Mouse (Mus musculus): Measurements from ENCODE around the gene Sigmar1.
A peak's percentile ranks its signal among the peaks of the same experiment; 100 is the strongest.

Gene Sigmar1

DNA sequence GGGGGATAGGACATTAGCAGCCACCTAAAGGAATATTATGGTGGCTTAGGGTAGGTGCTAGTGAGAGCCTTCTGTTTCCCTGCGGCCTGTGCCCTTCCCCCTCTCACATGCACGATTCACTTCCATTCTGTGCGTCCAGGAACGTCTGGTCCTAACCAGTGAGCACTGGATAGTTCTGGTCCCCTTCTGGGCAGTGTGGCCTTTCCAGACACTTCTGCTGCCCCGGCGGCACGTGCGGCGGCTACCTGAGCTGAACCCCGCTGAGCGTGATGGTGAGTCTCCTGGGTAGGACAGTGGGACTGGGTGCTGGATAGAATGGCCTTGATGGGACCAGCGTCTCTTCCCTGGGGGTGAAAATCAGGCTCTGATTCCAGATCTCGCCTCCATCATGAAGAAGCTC lies 1.4 kb upstream of the Sigmar1 start:
- DNase-seq (ENCODE audit: low read depth, low spot score), result no peak

- DNase-seq (ENCODE audit: low read depth, low spot score), result no peak
Measured at GRCm38 (mm10) chr4:41756440-41756839, 483 bp upstream of the Sigmar1 start.

- no peak for DNase-seq (ENCODE audit: low read depth, low spot score)
Measured at GRCm38 (mm10) chr4:41754797-41755337, 1.1 kb downstream of the Sigmar1 start, which contains the start of gene Galt. Galt (plus strand) TSS chr4:41755228.

DNA sequence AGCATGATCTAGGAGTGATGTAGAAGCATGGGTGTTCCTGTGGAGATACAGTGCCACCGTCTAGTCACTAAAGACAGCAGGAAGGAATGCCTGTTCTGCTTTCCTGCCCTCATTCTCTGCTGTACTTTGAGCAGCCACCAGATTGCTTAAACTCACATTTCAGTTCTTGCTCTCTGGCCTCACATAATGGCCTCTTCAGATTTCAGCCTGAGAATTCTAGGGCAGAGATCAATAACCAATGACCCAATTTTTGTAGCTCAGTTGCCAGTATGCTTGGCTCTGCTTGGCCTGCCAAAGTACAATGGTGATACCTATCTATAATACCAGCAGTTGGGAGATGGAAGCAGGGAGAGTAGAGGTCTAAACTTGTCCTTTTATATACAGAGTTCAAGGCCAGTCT lies 10.9 kb downstream of the Sigmar1 start:
- DNase-seq (ENCODE audit: low read depth, low spot score), result no peak

DNA sequence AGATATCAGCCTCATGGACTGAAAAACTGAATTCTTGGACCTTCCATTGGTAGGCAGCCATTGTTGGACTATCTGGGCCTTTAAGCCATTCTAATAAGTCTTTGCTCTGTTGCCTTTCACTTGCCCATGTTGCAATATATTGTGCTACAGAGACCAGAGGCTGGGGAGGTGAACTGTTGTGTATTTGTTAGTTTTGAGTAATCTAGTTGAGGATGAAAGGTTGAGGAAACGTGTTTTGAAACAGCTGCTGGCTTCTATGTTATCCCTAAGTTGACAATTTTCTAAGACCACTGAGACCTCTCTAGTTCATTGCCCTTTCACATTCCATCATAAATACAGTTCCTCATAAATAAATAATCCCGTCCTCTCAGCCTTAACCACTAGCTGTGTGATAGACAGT lies 11.8 kb downstream of the Sigmar1 start:
- DNase-seq (ENCODE audit: low read depth, low spot score), result no peak

DNA sequence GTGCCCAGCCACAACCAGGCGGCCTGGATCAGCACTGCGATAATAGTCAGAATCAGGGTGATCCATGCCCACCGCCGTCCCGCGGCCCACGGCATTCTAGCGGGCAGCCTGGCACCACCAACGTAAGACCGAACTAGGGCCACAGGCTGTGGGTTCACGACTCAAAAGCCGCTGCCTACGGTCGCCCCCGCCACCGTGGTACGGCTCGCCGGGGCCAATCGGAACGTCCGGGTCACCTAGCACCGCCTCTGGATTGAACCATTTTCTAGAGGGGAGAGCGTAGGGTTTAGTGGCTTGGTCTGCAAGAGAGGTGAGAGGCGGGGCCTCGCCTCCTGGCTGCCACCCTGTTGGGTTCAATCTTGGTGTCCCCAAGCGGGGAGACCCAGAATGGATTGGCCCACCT lies 14.8 kb downstream of the Sigmar1 start:
- DNase-seq (ENCODE audit: low read depth, low spot score), result peak; percentile 92

- DNase-seq (ENCODE audit: low read depth, low spot score), result no peak
Measured at GRCm38 (mm10) chr4:41740380-41741157, 15.4 kb downstream of the Sigmar1 start.

- DNase-seq (ENCODE audit: low read depth, low spot score), result no peak
Measured at GRCm38 (mm10) chr4:41739260-41739659, 16.7 kb downstream of the Sigmar1 start.

DNA sequence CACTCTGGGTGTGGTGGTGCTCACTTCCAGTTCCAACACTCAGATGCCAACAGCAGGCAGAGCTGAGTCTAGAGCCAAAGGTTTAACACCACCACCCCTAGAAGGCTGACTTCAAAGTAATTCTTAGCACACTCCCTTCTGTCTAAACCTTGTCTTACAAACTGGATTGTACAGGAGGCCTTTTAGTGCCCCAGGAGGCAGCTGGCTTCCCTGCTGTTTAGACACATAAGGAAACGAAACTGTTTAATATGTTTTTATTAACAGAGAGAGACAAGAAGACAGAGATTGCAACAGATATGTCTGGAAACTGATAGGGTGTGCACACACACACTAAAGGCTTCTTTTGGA lies 17.7 kb downstream of the Sigmar1 start:
- DNase-seq (ENCODE audit: low read depth, low spot score), result no peak

DNA sequence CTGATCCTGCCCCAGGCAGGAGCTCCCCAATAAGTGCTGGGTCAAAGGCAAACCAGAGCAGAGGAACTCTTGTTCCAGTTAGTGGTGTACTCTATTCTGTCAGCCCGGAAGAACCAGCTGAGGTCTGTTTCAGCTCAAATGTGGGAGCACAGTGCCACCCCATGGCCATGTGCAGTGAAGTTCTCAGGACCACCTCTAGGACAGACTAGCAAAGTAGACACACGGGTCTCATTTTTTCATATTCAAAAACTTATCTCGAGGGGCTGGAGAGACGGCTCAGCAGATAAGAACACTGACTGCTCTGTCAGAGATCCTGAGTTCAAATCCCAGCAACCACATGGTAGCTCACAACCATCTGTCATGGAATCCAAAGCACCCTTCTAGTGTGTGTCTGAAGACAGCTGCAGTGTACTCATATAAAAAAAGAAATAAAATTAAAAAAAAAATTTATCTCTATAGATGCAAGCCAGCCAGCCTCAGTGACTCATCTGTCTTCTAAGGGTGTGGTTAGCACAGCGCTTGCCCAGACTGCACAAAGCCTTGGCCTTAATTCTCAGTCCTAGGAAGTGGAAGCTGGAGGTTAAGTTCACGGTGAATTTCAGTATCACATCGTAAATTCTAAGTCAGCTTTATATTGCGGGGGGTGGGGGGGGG lies 18.2 kb downstream of the Sigmar1 start:
- no peak for DNase-seq (ENCODE audit: low read depth, low spot score)

GRCm38 (mm10) chr4:41731052-41731765 lies 24.7 kb downstream of the Sigmar1 start, which contains the start of gene Arid3c:
Arid3c (minus strand) TSS chr4:41731142.
- DNase-seq (ENCODE audit: low read depth, low spot score), result no peak

DNA sequence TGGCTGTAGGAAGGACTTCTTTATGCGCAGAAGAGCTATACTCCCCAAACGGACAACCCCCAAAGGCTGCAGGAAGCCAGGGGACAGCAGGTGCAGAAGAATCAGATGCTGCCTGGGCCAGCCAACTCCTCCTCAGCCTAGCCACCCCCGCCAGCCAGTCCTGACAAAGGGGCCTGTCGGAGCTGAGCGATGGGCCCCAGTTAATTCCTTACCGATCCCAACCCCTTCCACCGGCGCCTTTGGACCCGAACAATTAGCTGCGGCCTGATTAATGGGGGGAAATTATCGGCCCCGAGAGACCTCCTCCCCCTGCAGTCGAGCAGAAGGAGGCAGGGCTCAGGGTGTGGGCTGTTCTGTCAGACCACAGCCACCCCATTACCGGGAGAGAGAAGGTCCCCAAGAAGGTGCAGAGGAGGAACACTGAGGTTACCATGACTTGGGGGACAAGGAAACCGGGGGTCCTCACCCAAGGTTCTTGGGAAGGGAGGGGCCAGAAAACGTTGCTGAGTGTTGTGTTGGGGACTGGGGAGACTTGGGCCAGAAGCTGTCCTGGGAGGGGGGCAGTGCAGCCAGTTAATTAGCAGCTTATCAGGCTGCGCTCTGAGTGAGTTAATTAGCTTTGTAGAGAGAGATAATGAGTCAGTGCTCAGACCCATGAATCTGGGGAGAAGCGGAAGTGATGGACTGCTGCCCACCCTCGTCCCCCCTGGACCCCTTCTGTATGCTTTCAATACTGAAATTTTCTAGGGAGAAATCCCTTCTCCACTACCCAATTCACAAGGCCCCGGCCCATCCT lies 28.9 kb downstream of the Sigmar1 start:
- DNase-seq (ENCODE audit: low read depth, low spot score), result no peak

DNA sequence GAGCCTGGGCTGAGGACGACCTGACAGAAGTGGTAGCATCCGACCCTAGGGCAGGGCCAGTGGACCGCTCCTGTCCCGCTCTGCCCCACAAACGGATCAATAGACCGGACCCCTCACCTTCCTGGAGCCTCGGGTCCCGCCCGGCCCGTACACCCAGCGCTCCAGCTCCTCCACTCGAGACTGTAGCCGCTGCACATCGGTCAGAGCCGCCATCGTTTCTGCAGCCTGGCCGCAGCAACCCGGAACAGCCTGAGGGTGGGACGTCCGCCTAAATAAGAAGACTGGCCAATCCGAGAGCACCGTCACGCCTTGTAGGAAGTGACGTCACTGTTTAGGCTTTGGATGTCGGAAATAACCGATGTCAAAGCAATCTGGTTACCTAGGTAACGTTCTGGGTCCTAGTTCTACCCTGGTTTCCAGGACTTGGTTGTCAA lies 33.0 kb downstream of the Sigmar1 start, which contains the start of gene Dctn3:
Gene Dctn3 (minus strand): TSS at position 253 of the 434 bp plus-strand sequence.
- peak; percentile 87 for DNase-seq (ENCODE audit: low read depth, low spot score)

- DNase-seq (ENCODE audit: low read depth, low spot score), result no peak
Measured at GRCm38 (mm10) chr4:41716834-41717233, 39.1 kb downstream of the Sigmar1 start.

DNA sequence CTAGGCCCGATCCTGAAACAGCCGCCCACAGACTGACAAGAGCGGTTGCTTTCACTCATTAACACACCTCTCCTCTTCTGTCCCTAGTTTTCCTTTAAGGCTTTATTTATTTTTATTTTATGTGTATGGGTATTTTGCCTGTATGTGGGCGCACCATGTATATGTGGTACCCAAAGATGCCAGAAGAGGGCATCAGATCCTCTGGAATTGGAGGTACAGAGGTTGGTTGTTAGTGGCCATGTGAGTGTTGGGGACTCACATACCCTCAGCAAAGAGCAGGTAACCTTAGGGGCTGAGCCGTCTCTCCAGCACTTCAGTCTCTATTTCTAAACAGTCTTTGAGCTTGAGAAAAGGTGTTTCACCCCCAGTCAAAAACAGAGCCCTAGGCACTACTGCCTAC lies 40.4 kb downstream of the Sigmar1 start:
- no peak for DNase-seq (ENCODE audit: low read depth, low spot score)

GRCm38 (mm10) chr4:41715082-41715481 lies 40.9 kb downstream of the Sigmar1 start:
- no peak for DNase-seq (ENCODE audit: low read depth, low spot score)

DNA sequence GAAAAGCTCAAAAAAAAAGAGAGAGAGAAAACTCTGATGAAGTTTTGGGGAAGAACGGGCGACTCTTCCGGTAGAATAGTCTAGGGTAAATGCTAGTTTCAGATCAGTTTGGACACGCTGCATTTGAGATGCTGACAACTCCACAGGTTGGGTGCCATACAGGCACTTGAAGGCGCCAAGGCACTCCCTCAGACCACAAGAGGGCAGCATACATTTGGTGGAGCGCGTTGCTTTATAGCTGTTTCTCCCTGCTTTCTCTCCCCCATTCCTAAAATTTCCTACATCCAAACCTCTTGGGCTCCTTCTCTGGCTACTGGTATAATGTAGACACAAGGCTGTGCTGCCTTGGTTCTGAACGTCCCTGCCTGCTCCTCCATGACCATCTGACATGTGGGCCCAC lies 41.7 kb downstream of the Sigmar1 start:
- DNase-seq (ENCODE audit: low read depth, low spot score), result no peak

- peak; percentile 65 for DNase-seq (ENCODE audit: low read depth, low spot score)
Measured at GRCm38 (mm10) chr4:41713197-41714067, 42.5 kb downstream of the Sigmar1 start, which contains the start of gene Rpp25l. Rpp25l (minus strand) TSS chr4:41713534.

DNA sequence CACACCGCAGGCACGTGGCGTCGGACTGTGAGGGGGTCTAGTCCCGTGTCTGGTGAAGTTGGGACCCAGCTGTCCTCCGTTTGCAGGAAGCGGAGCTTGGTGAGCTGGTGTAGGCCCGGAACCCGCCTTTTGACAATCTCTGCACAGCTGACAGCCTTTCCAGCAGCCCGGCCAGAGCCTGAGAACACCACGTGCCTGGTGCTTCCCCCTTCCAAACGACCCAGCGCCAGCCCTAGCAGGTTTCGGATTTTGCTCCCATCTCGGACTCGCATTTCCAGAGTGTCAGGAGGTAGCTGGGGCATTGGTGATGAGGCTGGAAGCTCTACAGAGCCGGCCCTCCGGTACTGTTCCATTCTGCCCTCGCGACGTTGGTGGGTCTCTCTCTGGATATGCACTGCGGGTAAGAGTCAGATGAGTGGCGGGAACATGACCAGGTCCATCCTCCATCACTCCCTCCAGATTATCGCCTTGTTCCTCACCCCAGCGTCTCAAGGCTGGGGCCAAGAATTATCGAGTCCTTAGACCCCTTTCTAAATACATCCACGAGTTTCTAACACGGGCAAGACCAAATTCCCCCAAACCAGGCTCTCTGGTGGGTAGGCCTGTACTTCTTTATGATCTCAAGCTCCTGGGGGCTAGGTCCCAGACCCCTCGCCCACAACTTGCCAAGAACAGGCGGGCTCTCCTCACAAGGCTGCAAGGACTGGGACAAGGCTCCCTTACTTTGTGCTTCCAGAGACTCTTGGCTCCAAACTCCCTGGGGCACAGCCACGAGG lies 43.3 kb downstream of the Sigmar1 start:
- DNase-seq (ENCODE audit: low read depth, low spot score), result no peak

Data from retina, adult 2 months (tissue).